Mouse (Mus musculus): ENCODE measurements around the gene Ran. TPM values are rescaled to one million over a fixed set of nuclear protein-coding genes. Genes with fewer than 3 reads are reported as not detected.

Ran gene
- total RNA-seq, 2 experiments from 2014 or later = 513 to 599 TPM

DNA sequence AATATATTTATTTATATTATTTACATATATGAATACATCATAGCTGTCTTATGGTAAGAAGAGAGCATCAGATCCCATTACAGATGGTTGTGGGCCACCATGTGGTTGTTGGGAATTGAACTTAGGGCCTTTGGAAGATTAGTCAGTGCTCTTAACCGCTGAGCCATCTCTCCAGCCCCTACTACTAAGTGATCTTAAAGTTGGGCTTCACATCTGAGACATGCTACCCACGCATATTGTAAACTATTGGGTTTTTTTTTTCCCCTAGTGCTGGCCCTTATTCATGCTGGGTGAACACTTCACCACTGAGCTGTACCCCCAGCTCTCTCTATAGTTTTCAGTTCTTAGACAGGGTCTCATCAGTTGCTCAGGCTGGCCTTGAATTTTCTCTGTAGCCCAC is 8.9 kb upstream of the Ran start:
- no peak for ATAC-seq (replicated peaks; ENCODE audit: poor library complexity, severe bottlenecking)

DNA sequence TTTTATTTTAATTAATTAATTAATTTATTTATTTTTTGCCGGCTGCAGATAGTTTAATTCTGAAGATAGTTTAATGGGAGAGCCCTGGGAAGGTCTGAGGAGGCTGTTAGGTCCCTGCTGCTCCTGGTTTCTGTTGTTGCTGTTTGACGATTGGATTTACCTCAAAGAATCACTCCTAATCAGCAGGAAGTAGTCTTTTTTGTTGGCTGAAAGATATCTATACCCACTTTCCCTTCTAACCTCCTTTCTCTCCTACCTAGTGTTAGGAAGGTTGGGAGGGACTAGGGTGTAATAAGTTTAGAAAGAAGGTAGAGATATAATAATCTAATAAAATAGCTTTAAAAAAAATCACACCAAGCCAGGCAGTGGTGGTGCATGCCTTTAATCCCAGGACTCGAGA is 4.8 kb upstream of the Ran start:
- ATAC-seq (replicated peaks; ENCODE audit: poor library complexity, severe bottlenecking) = no peak

DNA sequence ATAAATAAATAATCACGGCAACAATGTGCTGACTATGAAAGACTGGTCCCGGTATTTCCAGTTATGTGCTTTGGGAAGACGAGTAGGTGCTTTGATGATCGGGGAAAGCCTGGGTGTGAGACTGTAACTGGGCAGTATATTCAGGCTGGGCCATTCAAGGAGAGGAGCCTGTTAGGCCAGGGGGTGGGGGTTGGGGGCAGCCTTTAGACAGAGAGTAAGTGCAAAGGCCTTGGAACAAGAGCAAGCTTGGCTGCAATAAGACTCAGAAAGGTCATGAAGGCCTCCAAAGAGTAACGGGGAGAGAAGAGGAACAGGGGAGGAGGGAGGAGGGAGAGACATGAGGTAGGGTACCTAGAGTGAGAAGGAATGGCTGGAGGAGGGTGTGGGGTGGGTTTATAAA is 4.3 kb upstream of the Ran start:
- no peak for ATAC-seq (replicated peaks; ENCODE audit: poor library complexity, severe bottlenecking)

DNA sequence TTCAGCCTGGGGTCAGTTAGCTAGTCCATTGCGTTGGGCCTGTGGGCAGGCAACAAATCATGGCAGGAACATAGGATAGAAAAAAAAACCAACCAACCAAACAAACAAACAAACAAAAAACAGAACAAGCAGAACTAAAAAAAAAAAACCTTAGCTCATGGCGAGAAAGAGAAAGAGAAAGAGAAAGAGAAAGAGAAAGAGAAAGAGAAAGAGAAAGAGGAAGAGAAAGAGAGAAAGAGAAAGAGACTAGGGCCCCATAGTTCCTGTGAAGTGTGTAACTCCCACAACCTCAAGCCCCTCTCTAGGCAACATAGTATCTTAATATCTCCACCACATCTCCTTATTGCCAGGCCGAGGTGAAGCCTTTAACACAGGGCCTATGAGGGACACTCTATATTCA is 3.5 kb upstream of the Ran start:
- ATAC-seq (replicated peaks; ENCODE audit: poor library complexity, severe bottlenecking) = no peak

DNA sequence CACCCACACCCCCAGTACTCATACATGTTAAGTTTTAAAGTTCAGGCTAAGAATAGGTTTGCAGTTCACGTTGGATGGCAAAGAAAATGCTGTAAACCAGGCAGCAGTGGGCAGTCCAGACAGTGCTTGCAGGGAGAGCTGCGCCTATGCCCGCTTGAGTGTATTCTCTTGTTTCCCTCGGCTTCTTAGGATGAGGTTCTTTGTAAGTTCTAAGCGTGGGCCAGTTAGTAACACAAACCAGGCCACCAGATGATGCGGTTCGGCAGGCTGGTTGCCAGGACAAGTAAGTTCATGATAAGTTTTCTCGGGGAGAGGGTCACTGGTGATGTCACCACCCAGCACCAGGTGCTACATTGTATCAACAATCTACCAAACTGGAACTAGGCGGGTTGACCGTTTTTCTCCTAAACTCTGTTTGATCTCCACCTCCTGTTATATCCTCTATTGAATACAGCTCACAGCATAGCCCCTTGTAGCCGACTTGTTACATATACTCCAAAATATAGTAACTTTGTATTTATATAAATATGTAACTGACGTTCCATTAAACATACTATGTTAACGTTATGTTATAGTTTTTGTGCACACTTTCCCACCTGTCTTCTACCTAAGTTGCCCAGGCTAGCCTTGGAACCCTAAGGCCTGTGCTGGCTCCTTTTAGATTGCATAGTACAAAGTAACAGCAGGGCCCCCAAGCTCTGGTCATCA is 933 bp upstream of the Ran start:
- ATAC-seq (replicated peaks; ENCODE audit: poor library complexity, severe bottlenecking) = no peak

DNA sequence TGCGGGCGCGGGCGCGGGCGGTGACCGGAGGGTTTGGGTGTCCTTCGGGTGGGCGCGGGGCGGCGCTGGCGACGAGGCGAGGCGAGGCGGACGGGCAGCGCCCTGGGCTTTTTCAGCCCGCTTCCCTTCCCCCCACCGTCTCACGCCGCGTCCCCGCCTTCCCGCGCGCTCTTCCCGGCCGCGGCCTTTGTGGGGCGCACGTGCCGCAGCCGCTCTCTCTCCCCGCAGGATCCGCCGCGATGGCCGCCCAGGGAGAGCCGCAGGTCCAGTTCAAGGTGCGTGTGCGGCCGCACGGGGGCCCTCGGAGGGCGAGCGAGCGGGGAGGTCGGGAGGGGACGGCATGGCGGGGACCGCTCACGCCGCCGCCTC is 415 bp downstream of the Ran start:
- ATAC-seq (replicated peaks; ENCODE audit: poor library complexity, severe bottlenecking) = peak; percentile 45

DNA sequence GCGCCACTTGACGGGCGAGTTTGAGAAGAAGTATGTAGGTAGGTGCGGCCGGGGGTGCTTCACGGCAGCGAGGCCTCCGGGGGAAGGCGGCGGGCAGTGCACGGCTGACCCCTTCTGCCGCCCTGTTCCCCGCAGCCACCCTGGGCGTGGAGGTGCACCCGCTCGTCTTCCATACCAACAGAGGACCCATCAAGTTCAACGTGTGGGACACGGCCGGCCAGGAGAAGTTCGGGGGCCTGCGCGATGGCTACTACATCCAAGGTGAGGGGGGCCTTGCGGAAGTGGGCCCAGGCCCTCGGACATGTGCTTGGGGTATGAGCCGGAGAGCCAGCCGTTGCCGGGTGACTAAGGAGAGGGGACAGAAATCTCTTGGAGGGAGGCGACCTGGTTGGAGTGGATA is 862 bp downstream of the Ran start:
- ATAC-seq (replicated peaks; ENCODE audit: poor library complexity, severe bottlenecking) = peak; percentile 26

DNA sequence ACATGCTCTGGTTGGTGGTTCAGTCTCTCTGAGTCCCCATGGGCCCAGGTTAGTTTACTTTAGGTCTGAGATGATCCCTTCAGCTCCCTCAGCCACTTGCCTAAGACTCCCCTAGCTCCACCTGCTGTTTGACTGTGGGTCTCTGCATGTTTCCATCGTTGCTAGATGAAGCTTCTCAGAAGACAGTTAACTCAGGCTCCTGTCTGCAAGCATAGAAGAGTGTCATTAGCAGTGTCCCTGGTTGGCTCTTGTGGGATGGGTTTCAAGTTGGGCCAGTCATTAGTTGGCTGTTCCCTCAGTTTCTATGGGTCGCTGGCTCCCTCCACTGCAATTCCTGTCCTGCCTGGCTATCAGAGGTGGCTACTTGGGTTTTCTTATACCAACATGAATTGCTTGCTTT is 5.2 kb downstream of the Ran start:
- ATAC-seq (replicated peaks; ENCODE audit: poor library complexity, severe bottlenecking) = no peak

DNA sequence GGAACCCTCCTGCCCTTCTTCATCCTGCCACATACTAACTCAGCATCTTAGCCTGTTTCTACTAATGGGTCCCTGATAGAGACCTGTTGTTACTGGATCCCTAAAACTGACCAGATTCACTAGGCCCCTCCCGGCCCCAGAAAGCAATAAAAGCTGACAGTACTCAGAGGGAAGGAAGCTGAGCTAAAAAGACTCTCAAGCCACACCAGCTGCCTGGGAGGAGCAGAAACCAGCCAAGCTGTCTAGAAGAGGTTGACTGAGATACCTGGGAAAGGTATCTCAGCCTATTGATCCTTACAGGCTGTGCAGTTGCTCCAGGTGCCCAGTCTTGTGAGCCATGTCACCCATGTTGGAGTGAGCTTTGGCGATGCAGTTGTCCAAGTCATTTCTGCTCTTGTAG is 5.9 kb downstream of the Ran start:
- no peak for ATAC-seq (replicated peaks; ENCODE audit: poor library complexity, severe bottlenecking)

DNA sequence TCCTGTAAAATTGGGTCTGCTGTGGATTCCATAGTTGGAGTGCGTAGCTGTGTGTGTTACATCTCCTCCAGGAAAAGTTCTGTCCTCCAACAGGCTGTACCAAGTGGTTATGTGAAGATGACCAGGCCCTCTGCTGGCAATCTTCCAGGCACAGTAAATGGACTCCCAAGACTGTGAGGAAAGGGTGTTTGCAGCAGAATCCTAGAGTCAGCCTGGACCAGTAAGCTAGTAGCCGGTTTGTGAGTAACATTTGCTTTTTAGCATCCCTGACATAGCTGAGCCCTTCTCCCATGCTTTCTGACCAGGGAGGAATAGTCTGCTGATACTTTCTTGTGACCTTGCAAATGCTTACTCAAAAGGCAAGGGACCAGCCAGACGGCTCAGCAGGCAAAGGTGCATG is 6.3 kb downstream of the Ran start:
- ATAC-seq (replicated peaks; ENCODE audit: poor library complexity, severe bottlenecking) = no peak

DNA sequence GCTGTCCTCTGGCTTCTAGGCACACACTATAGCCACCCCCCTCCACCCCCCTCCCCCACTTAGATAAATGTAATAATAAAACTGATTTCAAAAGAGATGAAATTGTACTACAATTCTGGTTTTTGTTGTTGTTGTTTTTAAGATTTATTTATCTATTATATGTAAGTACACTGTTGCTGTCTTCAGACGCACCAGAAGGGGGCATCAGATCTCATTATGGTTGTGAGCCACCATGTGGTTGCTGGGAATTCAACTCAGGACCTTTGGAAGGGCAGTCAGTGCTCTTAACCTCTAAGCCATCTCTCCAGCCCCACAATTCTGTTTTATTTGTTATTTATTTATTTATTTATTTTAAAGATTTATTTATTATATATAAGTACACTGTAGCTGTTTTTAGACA is 6.8 kb downstream of the Ran start:
- no peak for ATAC-seq (replicated peaks; ENCODE audit: poor library complexity, severe bottlenecking)

DNA sequence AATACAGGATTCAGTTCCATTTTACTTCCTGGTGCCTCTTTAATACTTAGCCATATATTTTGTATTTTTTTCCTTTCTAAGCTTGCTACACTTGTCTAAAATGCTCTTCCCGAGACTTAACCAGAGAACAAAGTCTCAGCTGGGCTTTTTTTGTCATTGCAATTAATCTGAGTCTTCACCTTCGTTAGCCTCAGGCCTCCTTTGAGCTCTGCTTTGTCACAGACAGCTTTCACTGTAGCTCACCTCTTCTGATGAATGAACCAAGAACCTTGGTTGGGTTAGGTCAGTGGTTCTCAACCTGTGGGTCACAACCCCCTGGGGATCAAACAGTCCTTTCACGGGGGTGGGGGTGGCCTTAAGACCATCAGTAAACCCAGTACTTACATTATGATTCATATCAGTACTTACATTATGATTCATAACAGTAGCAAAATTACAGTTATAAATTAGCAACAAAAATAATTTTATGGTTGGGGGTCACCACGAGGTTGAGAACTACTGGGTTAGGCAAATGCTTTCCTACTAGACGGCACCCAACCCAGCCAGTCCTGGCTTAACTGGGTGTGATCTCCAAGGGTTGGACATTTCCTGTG is 9.4 kb downstream of the Ran start:
- no peak for ATAC-seq (replicated peaks; ENCODE audit: poor library complexity, severe bottlenecking)

DNA sequence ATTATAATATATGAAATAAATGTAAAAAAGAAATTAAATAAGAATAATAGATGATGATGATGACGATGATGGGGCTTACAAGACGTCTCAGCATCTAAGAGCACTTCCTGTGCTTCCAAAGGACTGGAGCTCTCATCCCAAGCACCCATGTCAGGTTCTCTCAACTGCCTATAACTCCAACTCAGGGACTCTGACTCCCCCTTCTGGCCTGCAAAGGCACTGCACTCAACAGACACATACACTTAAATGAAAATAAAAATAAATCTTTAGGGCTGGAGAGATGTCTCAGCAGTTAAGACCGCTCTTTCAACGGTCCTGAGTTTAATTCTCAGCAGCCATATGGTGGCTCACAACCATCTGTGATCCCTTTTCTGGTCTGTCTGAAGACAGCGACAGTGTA is 16.8 kb downstream of the Ran start:
- no peak for ATAC-seq (replicated peaks; ENCODE audit: poor library complexity, severe bottlenecking)

DNA sequence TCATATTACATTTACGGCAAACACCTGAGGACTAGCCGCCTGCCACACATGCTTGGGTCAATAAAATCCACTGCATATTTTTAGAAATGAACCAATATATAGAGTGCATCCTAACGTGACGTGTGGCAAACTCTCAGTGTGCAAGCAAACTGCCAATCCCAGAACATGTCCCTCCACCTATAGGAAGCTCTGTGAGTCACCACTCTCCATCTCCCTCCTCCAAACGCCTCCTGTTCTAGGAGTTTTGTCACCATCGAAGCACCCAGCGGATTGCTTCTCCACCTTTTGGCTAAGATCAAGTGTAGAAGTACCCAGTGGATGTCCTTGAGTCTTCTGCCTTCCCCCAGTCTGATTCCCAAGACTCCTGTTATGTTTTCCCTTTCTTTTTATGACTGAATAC is 17.9 kb downstream of the Ran start:
- no peak for ATAC-seq (replicated peaks; ENCODE audit: poor library complexity, severe bottlenecking)

DNA sequence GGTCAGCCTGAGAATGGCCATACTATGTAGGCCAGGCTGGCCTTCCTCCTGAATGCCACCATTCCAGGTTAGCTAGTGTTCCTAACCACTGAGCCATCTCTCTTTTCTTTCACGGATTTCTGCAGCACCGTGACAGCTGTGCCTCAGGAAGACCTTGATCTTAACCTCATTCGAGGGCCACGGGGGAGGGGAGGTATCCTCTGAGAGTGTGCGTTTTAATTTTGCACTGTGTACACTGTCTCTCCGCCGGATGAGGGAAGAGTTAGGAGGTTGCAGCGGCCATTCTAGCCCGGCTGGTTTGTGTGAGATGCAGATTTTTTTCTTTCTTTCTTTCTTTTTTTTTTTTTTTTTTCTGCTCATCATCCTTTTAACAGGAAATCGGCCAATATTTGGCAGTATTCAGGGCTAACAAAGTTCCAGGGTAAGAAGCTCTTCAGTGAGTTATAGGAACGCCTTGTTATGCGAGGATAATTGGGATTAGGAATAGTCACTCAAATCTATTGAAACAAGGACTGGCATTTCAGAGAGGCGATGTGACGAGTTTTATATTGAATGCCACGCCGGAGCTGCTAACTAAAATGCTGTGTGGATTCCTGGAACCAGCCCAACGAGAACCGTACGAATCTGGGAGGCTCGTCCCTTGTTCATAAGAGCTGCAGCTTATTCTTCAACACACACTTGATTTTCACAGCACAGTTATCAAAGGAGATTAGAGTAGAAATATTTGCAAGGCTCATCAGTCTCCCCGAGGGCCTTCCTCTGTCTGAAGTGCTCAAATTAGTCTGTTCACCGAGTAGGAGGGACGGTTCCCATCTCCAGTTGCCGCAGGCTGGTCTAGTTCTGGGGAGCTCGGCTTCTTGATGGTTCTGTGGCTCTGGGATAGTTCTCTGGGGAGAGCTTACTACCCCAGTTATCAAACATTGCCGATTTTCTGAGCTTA is 26.0 kb downstream of the Ran start:
- no peak for ATAC-seq (replicated peaks; ENCODE audit: poor library complexity, severe bottlenecking)

DNA sequence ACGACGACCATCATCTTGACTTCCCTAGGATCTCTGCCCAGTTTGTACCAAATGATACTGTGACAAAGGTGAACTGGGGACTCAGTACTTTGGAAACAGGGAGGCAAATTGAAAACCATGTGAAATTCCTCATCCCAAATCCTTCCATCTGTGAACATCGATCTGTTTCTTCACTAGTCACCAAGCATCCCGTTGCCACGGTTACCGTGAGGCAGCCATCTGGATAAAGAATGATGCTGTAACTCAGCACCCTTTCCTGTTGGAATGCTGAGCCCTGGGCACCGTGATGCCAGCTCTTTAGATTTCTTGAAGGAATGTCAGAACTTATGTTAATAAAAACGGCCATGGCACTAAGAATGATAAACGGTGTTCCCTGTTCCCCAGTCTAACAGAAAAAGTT is 29.5 kb downstream of the Ran start:
- ATAC-seq (replicated peaks; ENCODE audit: poor library complexity, severe bottlenecking) = no peak

DNA sequence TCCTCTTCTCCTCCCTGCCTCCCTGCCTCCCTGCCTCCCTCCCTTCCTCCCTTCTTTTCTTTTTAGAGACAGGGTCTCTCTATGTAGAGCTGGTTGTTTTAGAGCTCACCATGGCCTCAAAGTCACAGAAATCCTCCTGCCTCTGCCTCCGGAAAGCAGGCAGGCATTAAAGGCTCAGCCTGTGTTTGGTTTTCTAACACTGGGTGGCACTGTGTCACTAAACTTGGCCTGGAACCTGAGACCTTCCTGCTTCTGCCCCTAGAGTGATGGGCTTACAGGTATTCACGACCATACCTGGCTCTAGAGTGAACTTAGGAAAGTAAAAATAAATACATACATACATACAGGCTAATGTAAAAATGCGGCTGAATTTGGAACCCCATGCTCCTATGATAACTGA is 32.0 kb downstream of the Ran start:
- no peak for ATAC-seq (replicated peaks; ENCODE audit: poor library complexity, severe bottlenecking)

DNA sequence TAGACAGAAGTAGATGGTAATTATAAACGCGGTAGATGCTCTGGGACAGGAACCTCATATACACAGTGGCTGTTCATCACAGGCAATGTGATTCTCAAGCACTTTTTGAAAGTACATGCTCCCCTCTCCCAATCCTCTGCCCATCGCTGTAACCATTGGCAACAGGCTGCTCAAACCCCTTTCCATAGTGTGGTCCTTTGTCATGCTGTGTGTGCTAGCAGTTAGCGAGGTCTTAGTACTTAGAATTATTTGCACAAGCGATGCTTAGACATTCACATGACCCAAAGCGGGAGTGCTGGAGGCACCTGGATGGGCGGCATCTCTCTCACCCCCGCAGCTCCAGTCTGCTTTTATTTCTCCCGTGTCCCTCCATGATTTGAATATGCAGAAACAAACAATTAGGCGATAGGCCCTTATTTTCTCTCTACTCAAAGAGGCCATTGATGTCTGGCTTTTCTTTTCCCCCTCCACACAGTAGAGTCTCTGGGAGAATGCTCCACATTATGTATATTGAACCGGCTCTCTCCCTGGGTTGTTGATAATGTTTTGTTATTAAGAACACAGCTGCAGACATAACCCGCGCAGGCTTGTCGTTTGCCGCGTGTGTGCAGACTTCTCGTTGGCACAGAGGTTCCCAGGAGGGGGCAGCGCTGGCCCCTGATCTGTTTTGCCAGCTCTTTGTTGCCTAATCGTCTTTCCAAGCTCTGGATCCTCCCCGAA is 32.9 kb downstream of the Ran start:
- no peak for ATAC-seq (replicated peaks; ENCODE audit: poor library complexity, severe bottlenecking)

DNA sequence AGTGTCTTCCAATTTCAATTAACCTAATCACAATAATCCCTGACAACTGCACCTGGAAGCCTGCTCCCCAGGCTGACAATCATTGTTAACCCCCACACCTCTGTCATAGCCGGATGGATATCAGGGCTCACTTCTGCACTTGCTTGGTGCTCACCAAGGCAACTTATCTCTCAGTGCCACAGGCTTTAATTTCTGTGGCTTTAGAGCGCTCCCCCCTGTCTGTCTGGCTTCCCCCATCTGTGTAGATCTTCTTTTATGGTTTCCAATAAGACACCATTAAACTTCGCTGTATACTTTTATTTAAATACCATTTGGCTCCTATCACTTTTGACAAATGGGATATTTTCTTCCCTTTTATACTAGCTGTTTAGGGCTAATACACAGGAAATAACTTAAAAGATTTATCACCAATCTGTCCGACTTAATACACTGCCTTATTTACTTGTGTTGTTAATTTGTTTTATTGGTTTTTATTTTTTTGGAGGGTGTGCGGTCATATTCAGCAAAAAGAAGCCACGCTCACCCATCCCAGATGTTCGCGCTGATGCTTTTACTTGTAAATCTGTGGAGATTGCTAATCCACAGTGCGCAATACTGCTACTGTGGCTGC is 34.9 kb downstream of the Ran start:
- no peak for ATAC-seq (replicated peaks; ENCODE audit: poor library complexity, severe bottlenecking)

DNA sequence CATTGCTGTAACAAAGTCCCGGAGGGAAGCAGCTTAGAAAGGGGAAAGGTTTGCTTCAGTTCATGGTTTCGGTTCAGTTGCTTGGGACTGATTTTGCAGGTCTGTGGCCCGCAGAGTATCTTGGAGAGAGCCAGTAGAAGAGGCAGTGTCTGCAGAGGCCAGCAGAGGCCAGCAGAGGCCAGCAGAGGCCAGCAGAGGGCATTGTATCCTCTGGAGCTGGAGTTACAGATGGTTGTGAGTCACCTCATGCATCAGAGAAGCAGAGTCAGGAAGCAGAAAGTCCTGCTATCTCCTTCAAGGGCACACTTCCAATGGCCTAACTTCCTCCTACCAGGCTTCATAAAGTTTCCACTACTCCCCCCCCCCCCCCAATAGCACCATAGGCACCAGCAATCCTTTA is 39.2 kb downstream of the Ran start:
- peak; percentile 44 for ATAC-seq (replicated peaks; ENCODE audit: poor library complexity, severe bottlenecking)

Measured in granulocyte monocyte progenitor cell, adult 5-6 weeks (primary cell).